ENCODE assay signal across 18 mouse cellular contexts in the genomic region with DNA sequence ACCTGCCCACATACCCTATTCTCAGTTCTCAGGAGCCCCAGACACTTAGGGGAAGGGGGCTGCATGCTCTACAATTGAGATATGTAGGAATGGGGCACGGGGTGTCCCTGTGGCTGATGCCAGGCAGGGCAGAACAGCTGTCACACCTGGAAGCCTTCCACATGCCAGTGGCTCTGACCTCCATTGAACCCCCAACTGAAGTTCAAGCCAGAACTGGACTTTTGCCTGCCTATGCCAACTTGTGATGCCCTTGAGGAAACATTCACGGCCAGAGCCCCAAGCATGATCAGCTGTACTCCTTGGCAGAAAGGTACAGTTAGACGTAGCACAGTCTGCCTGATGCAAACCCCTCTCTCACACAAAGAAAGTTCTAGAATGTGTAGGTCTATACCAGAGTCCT. TPM values are rescaled to one million over a fixed set of nuclear protein-coding genes. Genes with fewer than 3 reads are reported as not detected.
DNase-seq lines count a peak whose midpoint lies in the region; ATAC-seq and TF ChIP-seq lines count a peak whose summit lies in the region.
"Had no signal": no experiment of that assay in that cellular context is flagged by ENCODE, and none has a peak within 500 bp of the region (broad histone marks: within the 10 kb centered on the region; RNA-seq: fewer than 3 reads in every experiment).

No protein-coding gene starts in this region.

- no peak for TF ChIP-seq CTCF in heart, adult 2 months (IDR thresholded peaks at IDR 0.05)

- peaks cover 1% of the 10 kb centered on the region for H3K4me1 ChIP-seq in heart, adult 2 months (ENCODE audit: control insufficient read depth, insufficient read depth, low read length)
- peaks cover 9% of the 10 kb centered on the region for H3K4me1 ChIP-seq in heart, embryonic 11.5 days (ENCODE audit: control insufficient read depth, insufficient read depth, low read length)

- DNase-seq in adrenal gland, adult 2 months, result peak; percentile 58
- DNase-seq in adrenal gland, postnatal 4 days (ENCODE audit: low spot score in 2 of 2), result no peak
- DNase-seq in heart, adult 2 months, result peak; percentile 25 to 56
- peak; percentile 43 for DNase-seq in Muller cell, postnatal 12 days (ENCODE audit: inconsistent ontology term)
- DNase-seq in kidney, adult 9 months, result peak; percentile 84
- DNase-seq in T-cell, adult 2 months (ENCODE audit: low spot score), result no peak
- DNase-seq in embryo, embryonic 10 days (ENCODE audit: low spot score), result no peak
- DNase-seq: cerebellum, adult 9-11 months; forebrain, postnatal 0 days; lung, adult 2 months had no signal

- H3K79me2 ChIP-seq in heart, adult 2 months (replicated peaks; ENCODE audit: control insufficient read depth, insufficient read depth, low read length), result no peaks in the 10 kb centered on the region

- H3K4me3 ChIP-seq in heart, adult 2 months, result no peak overlapping the region
- no peak overlapping the region for H3K4me3 ChIP-seq in heart, embryonic 11.5 days (ENCODE audit: low read depth, low read length)
- H3K4me3 ChIP-seq: erythroblast, embryonic 14.5 days; heart, embryonic 13.5 days; hindbrain, embryonic 15.5 days; limb, embryonic 13.5 days; midbrain, embryonic 15.5 days had no signal

- intact Hi-C loops in heart, adult 2 months (cut with DNase I), result no loop called here

- no peaks in the 10 kb centered on the region for H3K36me3 ChIP-seq in heart, adult 2 months (ENCODE audit: control insufficient read depth, insufficient read depth, low read length)
- peaks cover 35% of the 10 kb centered on the region for H3K36me3 ChIP-seq in heart, embryonic 11.5 days (ENCODE audit: control insufficient read depth, insufficient read depth, low read length)
- H3K36me3 ChIP-seq: hindbrain, embryonic 15.5 days; midbrain, embryonic 15.5 days had no signal

- H3K27me3 ChIP-seq in heart, adult 2 months (ENCODE audit: control insufficient read depth, insufficient read depth, low read length), result no peaks in the 10 kb centered on the region
- no peaks in the 10 kb centered on the region for H3K27me3 ChIP-seq in heart, embryonic 11.5 days (ENCODE audit: control insufficient read depth, insufficient read depth, low read length)
- H3K27me3 ChIP-seq: heart, embryonic 13.5 days; limb, embryonic 13.5 days had no signal

- TF ChIP-seq POLR2A in heart, adult 2 months (IDR thresholded peaks at IDR 0.05; ENCODE audit: insufficient read depth, low read depth, low read length), result no peak

- no peaks in the 10 kb centered on the region for H3K9me3 ChIP-seq in heart, embryonic 11.5 days (replicated peaks; ENCODE audit: control insufficient read depth, low read length)
- H3K9me3 ChIP-seq: heart, embryonic 13.5 days; hindbrain, embryonic 15.5 days; limb, embryonic 13.5 days; midbrain, embryonic 15.5 days had no signal

- ATAC-seq in heart, embryonic 11.5 days (replicated peaks; ENCODE audit: insufficient number of reproducible peaks, low FRiP score, low TSS enrichment), result no peak
- ATAC-seq: forebrain, postnatal 0 days; midbrain, embryonic 15.5 days had no signal

- no peak overlapping the region for H3K27ac ChIP-seq in heart, adult 2 months
- H3K27ac ChIP-seq in heart, embryonic 11.5 days (ENCODE audit: low read depth, low read length), result no peak overlapping the region
- H3K27ac ChIP-seq: heart, embryonic 13.5 days; hindbrain, embryonic 15.5 days; midbrain, embryonic 15.5 days had no signal

- no peak overlapping the region for H3K4me2 ChIP-seq in heart, embryonic 11.5 days
- H3K4me2 ChIP-seq: heart, embryonic 13.5 days; hindbrain, embryonic 15.5 days; limb, embryonic 13.5 days; midbrain, embryonic 15.5 days had no signal

- TF ChIP-seq EP300 in heart, adult 2 months (IDR thresholded peaks at IDR 0.05; ENCODE audit: insufficient read depth, low read depth, low read length), result peak; percentile 75

- no peak overlapping the region for H3K9ac ChIP-seq in heart, adult 2 months (ENCODE audit: low read depth, low read length)
- H3K9ac ChIP-seq in heart, embryonic 11.5 days (ENCODE audit: low read depth, low read length), result no peak overlapping the region
- H3K9ac ChIP-seq: forebrain, postnatal 0 days; heart, embryonic 13.5 days; hindbrain, embryonic 15.5 days; limb, embryonic 13.5 days; midbrain, embryonic 15.5 days had no signal

- 44% methylated on average over 3 of the region's 3 CpGs for WGBS in heart, adult 2 months
- 91% methylated on average over 3 of the region's 3 CpGs for WGBS in heart, embryonic 11.5 days (ENCODE audit: insufficient replicate concordance)

RNA-seq across cellular contexts. Expression of gene Ccnd1, which starts 6.4 kb away (rescaled TPM):
- 100 to 1,000 TPM; 105 to 244 TPM for total RNA-seq in adrenal gland, adult 2 months (2021)
- 115 and 133 TPM in 2 replicates for polyA plus RNA-seq in adrenal gland, adult 2 months (2012; rRNA removed)
- 100 to 1,000 TPM; 110 to 132 TPM for total RNA-seq in adrenal gland, postnatal 4 days (2021)
- total RNA-seq in heart, adult 2 months (2021), result 10 to 100 TPM; 28.3 to 43.6 TPM
- polyA plus RNA-seq in heart, adult 2 months (2012; rRNA removed), result 27.3 and 31.4 TPM in 2 replicates
- polyA plus RNA-seq in heart, embryonic 11.5 days (2014; fragmentation: Nextera tagmentation; extraction: Ambion mirVana), result 71.3 and 100 TPM in 2 replicates

RNA-seq across cellular contexts. Expression of gene LTO1, which starts 18.4 kb away (rescaled TPM):
- 10 to 100 TPM; 20.5 to 27.0 TPM for total RNA-seq in adrenal gland, adult 2 months (2021)
- polyA plus RNA-seq in adrenal gland, adult 2 months (2012; rRNA removed), result 7.8 and 9.5 TPM in 2 replicates
- 10 to 100 TPM; 27.6 to 32.9 TPM for total RNA-seq in adrenal gland, postnatal 4 days (2021)
- 10 to 100 TPM; 12.5 to 13.1 TPM for total RNA-seq in heart, adult 2 months (2021)
- polyA plus RNA-seq in heart, adult 2 months (2012; rRNA removed), result 12.1 and 15.7 TPM in 2 replicates
- 17.1 and 21.2 TPM in 2 replicates for polyA plus RNA-seq in heart, embryonic 11.5 days (2014; fragmentation: Nextera tagmentation; extraction: Ambion mirVana)

RNA-seq across cellular contexts. Expression of gene Fgf15, which starts 37.0 kb away (rescaled TPM):
- under 1 TPM in 1 of 2 experiments, not detected in 1; 0.14 TPM for total RNA-seq in adrenal gland, adult 2 months (2021)
- polyA plus RNA-seq in adrenal gland, adult 2 months (2012; rRNA removed), result 0.07 TPM in 1 of 2 replicates, not detected in the other
- under 1 TPM in 1 of 2 experiments, not detected in 1; 0.53 TPM for total RNA-seq in adrenal gland, postnatal 4 days (2021)
- not detected for total RNA-seq in heart, adult 2 months (2021)
- polyA plus RNA-seq in heart, adult 2 months (2012; rRNA removed), result not detected in 2 replicates
- 0.11 and 0.13 TPM in 2 replicates for polyA plus RNA-seq in heart, embryonic 11.5 days (2014; fragmentation: Nextera tagmentation; extraction: Ambion mirVana)
- polyA plus RNA-seq: erythroblast, embryonic 14.5 days; lung, adult 2 months; spleen, adult 2 months; urinary bladder, adult 2 months had no signal

Comparison
In these comparisons a context has a peak if more than half of its experiments do, and no peak if none do; other contexts are left out.
1. DNase-seq: peak in adrenal gland, adult 2 months (single experiment), heart, adult 2 months (2 of 2), Muller cell, postnatal 12 days (single experiment) and kidney, adult 9 months (single experiment); none in adrenal gland, postnatal 4 days (0 of 2), T-cell, adult 2 months (single experiment) and embryo, embryonic 10 days (single experiment).